Mouse (Mus musculus): Measurements from ENCODE around the gene A730049H05Rik. TPM values are rescaled to one million over a fixed set of nuclear protein-coding genes. Genes with fewer than 3 reads are reported as not detected.

The A730049H05Rik gene
- not detected for polyA plus RNA-seq (2015; fragmentation: Illumina TruSeq; extraction: RNeasy Lipid Tissue Mini Kit (QIAGEN cat#74804); ENCODE audit: insufficient read depth, low read depth, low replicate concordance)

GRCm38 (mm10) chr6:92816311-92816751 is at the start of gene A730049H05Rik:
Gene A730049H05Rik, plus strand, starts transcription at chr6:92816478.

DNA sequence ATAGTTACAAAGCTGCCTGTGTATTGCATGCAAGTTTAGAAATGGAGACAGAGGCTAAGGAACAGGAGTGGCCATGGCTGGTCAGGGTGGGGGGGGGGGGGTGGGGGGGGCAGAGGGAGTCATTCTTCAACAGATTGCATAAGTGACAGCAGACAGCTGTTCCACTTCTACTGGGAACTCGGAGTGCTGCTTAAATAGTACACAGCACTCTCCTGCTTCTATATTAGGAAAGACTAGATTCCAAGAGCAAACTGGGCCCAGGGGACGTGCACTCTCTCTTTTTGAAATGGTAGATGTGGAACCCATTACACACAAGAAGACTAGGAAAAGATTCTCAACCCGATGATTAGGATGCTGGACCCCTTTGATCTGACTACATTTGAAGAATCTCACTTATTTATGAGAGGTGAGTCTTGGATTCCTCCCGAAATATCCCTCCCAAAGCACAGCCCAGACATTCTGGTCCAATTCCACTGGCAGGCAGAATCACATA is 52.9 kb downstream of the A730049H05Rik start, which contains the start of gene Gm15737:
Gene Gm15737, plus strand, starts transcription at position 269 of the 493 bp plus-strand sequence.

Other genes with a start within 250 kb of the A730049H05Rik start
- 2.4 TPM for gene Prickle2, start 110.3 kb upstream of the A730049H05Rik start, polyA plus RNA-seq (2015; fragmentation: Illumina TruSeq; extraction: RNeasy Lipid Tissue Mini Kit (QIAGEN cat#74804); ENCODE audit: insufficient read depth, low read depth, low replicate concordance)
- not detected for gene Gm15737, start 52.9 kb downstream of the A730049H05Rik start, polyA plus RNA-seq (2015; fragmentation: Illumina TruSeq; extraction: RNeasy Lipid Tissue Mini Kit (QIAGEN cat#74804); ENCODE audit: insufficient read depth, low read depth, low replicate concordance)
- gene Adamts9, start 127.0 kb downstream of the A730049H05Rik start, polyA plus RNA-seq (2015; fragmentation: Illumina TruSeq; extraction: RNeasy Lipid Tissue Mini Kit (QIAGEN cat#74804); ENCODE audit: insufficient read depth, low read depth, low replicate concordance), result 7.0 TPM

All from pancreas, adult 10 weeks (tissue).